Comparison of ENCODE assay signal across 12 mouse cellular contexts in the genomic region with DNA sequence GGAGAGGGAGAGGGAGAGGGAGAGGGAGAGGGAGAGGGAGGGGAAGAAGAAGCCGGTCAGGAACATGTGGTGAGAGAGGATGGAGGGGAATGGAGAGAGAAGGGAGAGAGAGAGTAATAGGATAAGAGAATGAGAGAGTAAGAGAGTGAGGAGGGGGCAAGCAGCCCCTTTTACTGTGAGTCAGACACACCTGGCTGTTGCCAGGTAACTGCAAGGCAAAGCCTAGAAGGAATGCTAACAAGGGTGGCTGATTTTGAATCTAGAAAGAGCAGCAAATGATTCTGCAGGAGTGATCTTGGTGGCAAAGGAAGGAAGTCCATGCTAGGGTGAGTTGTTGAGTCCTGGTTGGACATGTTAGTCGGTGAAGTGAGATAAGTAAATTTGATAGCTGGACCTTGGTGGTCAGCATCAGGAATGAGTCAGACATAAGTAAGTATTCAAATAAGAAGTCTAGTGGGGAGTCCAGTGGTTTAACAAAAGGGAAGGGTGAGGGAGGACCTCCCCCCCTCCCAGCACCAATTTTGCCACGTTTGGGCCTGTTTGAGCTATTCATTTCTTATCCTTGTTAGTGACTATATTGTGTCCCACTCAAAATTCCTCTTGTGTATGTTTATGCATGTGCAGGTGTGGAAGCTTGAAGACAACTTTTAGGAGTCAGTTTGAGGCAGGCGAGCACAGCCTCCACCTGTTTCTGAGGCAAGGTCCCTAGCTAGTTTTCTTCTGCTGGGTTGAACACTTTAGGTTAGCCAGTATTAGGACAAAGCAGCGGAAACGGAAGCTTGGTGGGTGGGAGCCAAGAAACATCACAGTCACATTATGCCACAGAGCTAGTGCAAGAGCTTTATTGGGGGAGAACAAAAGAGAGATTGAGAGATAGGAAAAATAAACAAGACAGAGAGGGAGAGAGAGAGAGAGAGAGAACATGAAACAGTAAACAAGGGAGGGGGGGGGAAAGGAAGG. TPM values are rescaled to one million over a fixed set of nuclear protein-coding genes. Genes with fewer than 3 reads are reported as not detected.
DNase-seq lines count a peak whose midpoint lies in the region; ATAC-seq and TF ChIP-seq lines count a peak whose summit lies in the region.
"Had no signal": no experiment of that assay in that cellular context is flagged by ENCODE, and none has a peak within 500 bp of the region (broad histone marks: within the 10 kb centered on the region; RNA-seq: fewer than 3 reads in every experiment).

No protein-coding gene starts in this region.

- in situ Hi-C loops in ES-E14 (cut with MboI; ENCODE audit: low sequenced_read_pairs in 2 of 2, unreplicated experiment in 2 of 2): no loop called here

- no peak for ATAC-seq in heart, postnatal 0 days (ENCODE audit: insufficient read depth, low read depth)
- ATAC-seq in midbrain, embryonic 15.5 days (replicated peaks): no peak

- no peaks in the 10 kb centered on the region for H3K9me3 ChIP-seq in heart, postnatal 0 days (replicated peaks; ENCODE audit: control insufficient read depth, low read length)
- H3K9me3 ChIP-seq in ES-E14 (ENCODE audit: control insufficient read depth, insufficient read depth, low read depth, low read length): no peaks in the 10 kb centered on the region
- H3K9me3 ChIP-seq in midbrain, embryonic 15.5 days: no peaks in the 10 kb centered on the region

- H3K36me3 ChIP-seq in heart, postnatal 0 days (replicated peaks; ENCODE audit: control insufficient read depth, insufficient read depth, low read length): no peaks in the 10 kb centered on the region
- peaks cover 2% of the 10 kb centered on the region; the same call in 1 of the 2 replicates for H3K36me3 ChIP-seq in ES-E14 (ENCODE audit: control insufficient read depth, insufficient read depth, low read length, poor library complexity, severe bottlenecking)
- H3K36me3 ChIP-seq in midbrain, embryonic 15.5 days (replicated peaks): no peaks in the 10 kb centered on the region
- H3K36me3 ChIP-seq: limb, embryonic 13.5 days had no signal

- no peaks in the 10 kb centered on the region for H3K27me3 ChIP-seq in heart, postnatal 0 days (ENCODE audit: control insufficient read depth, insufficient read depth, low read length)
- H3K27me3 ChIP-seq in midbrain, embryonic 15.5 days (replicated peaks): no peaks in the 10 kb centered on the region
- H3K27me3 ChIP-seq: limb, embryonic 13.5 days had no signal

- peaks cover 7% of the 10 kb centered on the region; the same call in 1 of the 2 replicates for H3K4me1 ChIP-seq in heart, postnatal 0 days (ENCODE audit: control insufficient read depth, insufficient read depth)
- H3K4me1 ChIP-seq in ES-E14 (ENCODE audit: control insufficient read depth in 2 of 2, insufficient read depth in 2 of 2, low read length in 2 of 2, poor library complexity in 1 of 2): peaks cover 2 to 10% of the 10 kb centered on the region in 2 experiments; a peak in 2 of 4 replicates
- peaks cover 3% of the 10 kb centered on the region; the same call in 1 of the 2 replicates for H3K4me1 ChIP-seq in midbrain, embryonic 15.5 days
- H3K4me1 ChIP-seq: limb, embryonic 13.5 days had no signal

- TF ChIP-seq CTCF in heart, postnatal 0 days (IDR thresholded peaks at IDR 0.05; ENCODE audit: low read depth): no peak

- intact Hi-C loops in heart, postnatal 25 days (cut with DNase I): no loop called here

- H3K27ac ChIP-seq in heart, postnatal 0 days (ENCODE audit: low read depth): peak overlapping the region; percentile 34; the same call in 1 of the 2 replicates
- H3K27ac ChIP-seq in ES-E14 (ENCODE audit: insufficient read depth, low read depth, low read length, poor library complexity, severe bottlenecking): peak overlapping the region; percentile 98
- H3K27ac ChIP-seq in midbrain, embryonic 15.5 days: no peak overlapping the region
- H3K27ac ChIP-seq: limb, embryonic 13.5 days had no signal

- 67% methylated on average over 6 of the region's 6 CpGs for WGBS in heart, postnatal 0 days
- WGBS in midbrain, embryonic 15.5 days: 64% methylated on average over 6 of the region's 6 CpGs

- no peak overlapping the region for H3K4me3 ChIP-seq in heart, postnatal 0 days (ENCODE audit: low read depth, low read length)
- H3K4me3 ChIP-seq in ES-E14 (ENCODE audit: insufficient read depth in 1 of 2, low read depth in 1 of 2, low read length in 2 of 2, poor library complexity in 1 of 2, severe bottlenecking in 1 of 2): no peak overlapping the region
- H3K4me3 ChIP-seq in midbrain, embryonic 15.5 days: no peak overlapping the region
- H3K4me3 ChIP-seq: limb, embryonic 13.5 days had no signal

- no peak overlapping the region for H3K9ac ChIP-seq in heart, postnatal 0 days (replicated peaks; ENCODE audit: low read depth, low read length)
- H3K9ac ChIP-seq in ES-E14 (ENCODE audit: insufficient read depth, low read depth, low read length, poor library complexity, severe bottlenecking): peak overlapping the region; percentile 20; the same call in 1 of the 2 replicates
- H3K9ac ChIP-seq in midbrain, embryonic 15.5 days: no peak overlapping the region
- H3K9ac ChIP-seq: limb, embryonic 13.5 days had no signal

- no peak for DNase-seq in heart, postnatal 0 days (ENCODE audit: low spot score)
- no peak for DNase-seq in heart, postnatal 25 days (ENCODE audit: low spot score)
- no peak for DNase-seq in ES-E14 (ENCODE audit: low read depth, low spot score)
- DNase-seq in lung, postnatal 10 days: peak; percentile 60
- peak; percentile 68 for DNase-seq in thymus, postnatal 14 days
- no peak for DNase-seq in urinary bladder, postnatal 14 days (ENCODE audit: low spot score)
- no peak for DNase-seq in yolk sac, embryonic 10.5 days (ENCODE audit: low spot score)
- DNase-seq: embryo, embryonic 11 days; gastrocnemius, postnatal 10 days; heart, postnatal 36 days had no signal

- no peak for TF ChIP-seq EP300 in heart, postnatal 0 days (IDR thresholded peaks at IDR 0.05; ENCODE audit: low read depth)

- no peak overlapping the region for H3K4me2 ChIP-seq in heart, postnatal 0 days (ENCODE audit: low read depth, low read length)
- H3K4me2 ChIP-seq in midbrain, embryonic 15.5 days: no peak overlapping the region
- H3K4me2 ChIP-seq: limb, embryonic 13.5 days had no signal

TF ChIP-seq in ES-E14, 5 proteins besides CTCF, POLR2A, EP300 and RAD21:
- TF ChIP-seq ZNF384 (IDR thresholded peaks at IDR 0.05; ENCODE audit: low read depth, low read length) (no peak), HCFC1 (IDR thresholded peaks at IDR 0.05; ENCODE audit: borderline replicate concordance, insufficient read depth, low read length) (no peak), ZC3H11A (IDR thresholded peaks at IDR 0.05; ENCODE audit: borderline replicate concordance, low read depth, low read length) (no peak), MAFK (IDR thresholded peaks at IDR 0.05; ENCODE audit: insufficient read depth, low read depth, low read length) (no peak), CHD2 (IDR thresholded peaks at IDR 0.05; ENCODE audit: low read depth, low read length) (no peak; the same call in 1 of the 2 replicates)

RNA-seq across cellular contexts. Expression of gene Atf7ip, which starts 15.2 kb away (rescaled TPM):
- 43.3 and 54.5 TPM in 2 replicates for total RNA-seq in heart, postnatal 0 days (2014; rRNA removed; ENCODE audit: low replicate concordance)
- 16.5 and 19.2 TPM in 2 replicates for polyA plus RNA-seq in heart, postnatal 0 days (2015; fragmentation: Nextera tagmentation; extraction: Ambion mirVana)
- total RNA-seq in heart, postnatal 25 days (2021): 10 to 100 TPM; 79.8 to 92.6 TPM
- 26.8 and 35.9 TPM in 2 replicates for total RNA-seq in ES-E14 (2012; rRNA removed)
- polyA plus RNA-seq in midbrain, embryonic 15.5 days (2015; fragmentation: Nextera tagmentation; extraction: Ambion mirVana): 43.4 and 44.7 TPM in 2 replicates

Comparison
In these comparisons a context has a peak if more than half of its experiments do, and no peak if none do; other contexts are left out.
1. DNase-seq: peak in lung, postnatal 10 days (single experiment) and thymus, postnatal 14 days (single experiment); none in heart, postnatal 0 days (single experiment), heart, postnatal 25 days (single experiment), ES-E14 (single experiment), urinary bladder, postnatal 14 days (single experiment) and yolk sac, embryonic 10.5 days (single experiment).